Mouse (Mus musculus): Measurements from ENCODE around the gene Zbtb44. TPM values are rescaled to one million over a fixed set of nuclear protein-coding genes. Genes with fewer than 3 reads are reported as not detected.

Zbtb44 gene
- total RNA-seq (2017) = 38.8 and 47.5 TPM in 2 replicates

GRCm38 (mm10) chr9:31030532-31031413 is at the start of gene Zbtb44:
Zbtb44 (plus strand) TSS chr9:31030644.
- ATAC-seq (ENCODE audit: extremely low read depth, insufficient number of reproducible peaks, low FRiP score, poor library complexity, severe bottlenecking) = peak; percentile 58

- no peak for ATAC-seq (ENCODE audit: extremely low read depth, insufficient number of reproducible peaks, low FRiP score, poor library complexity, severe bottlenecking)
Measured at GRCm38 (mm10) chr9:30985782-30986181, 44.7 kb upstream of the Zbtb44 start.

GRCm38 (mm10) chr9:30993106-30993505 is 37.3 kb upstream of the Zbtb44 start:
- no peak for ATAC-seq (ENCODE audit: extremely low read depth, insufficient number of reproducible peaks, low FRiP score, poor library complexity, severe bottlenecking)

- ATAC-seq (ENCODE audit: extremely low read depth, insufficient number of reproducible peaks, low FRiP score, poor library complexity, severe bottlenecking) = no peak
Measured at GRCm38 (mm10) chr9:30996590-30997562, 33.6 kb upstream of the Zbtb44 start.

GRCm38 (mm10) chr9:31000641-31001040 is 29.8 kb upstream of the Zbtb44 start:
- no peak for ATAC-seq (ENCODE audit: extremely low read depth, insufficient number of reproducible peaks, low FRiP score, poor library complexity, severe bottlenecking)

- ATAC-seq (ENCODE audit: extremely low read depth, insufficient number of reproducible peaks, low FRiP score, poor library complexity, severe bottlenecking) = no peak
Measured at GRCm38 (mm10) chr9:31002528-31002927, 27.9 kb upstream of the Zbtb44 start.

- ATAC-seq (ENCODE audit: extremely low read depth, insufficient number of reproducible peaks, low FRiP score, poor library complexity, severe bottlenecking) = no peak
Measured at GRCm38 (mm10) chr9:31009334-31009733, 21.1 kb upstream of the Zbtb44 start.

GRCm38 (mm10) chr9:31010040-31010439 is 20.4 kb upstream of the Zbtb44 start:
- no peak for ATAC-seq (ENCODE audit: extremely low read depth, insufficient number of reproducible peaks, low FRiP score, poor library complexity, severe bottlenecking)

- no peak for ATAC-seq (ENCODE audit: extremely low read depth, insufficient number of reproducible peaks, low FRiP score, poor library complexity, severe bottlenecking)
Measured at GRCm38 (mm10) chr9:31010749-31011148, 19.7 kb upstream of the Zbtb44 start.

- no peak for ATAC-seq (ENCODE audit: extremely low read depth, insufficient number of reproducible peaks, low FRiP score, poor library complexity, severe bottlenecking)
Measured at GRCm38 (mm10) chr9:31011533-31011932, 18.9 kb upstream of the Zbtb44 start.

GRCm38 (mm10) chr9:31012674-31013073 is 17.8 kb upstream of the Zbtb44 start:
- no peak for ATAC-seq (ENCODE audit: extremely low read depth, insufficient number of reproducible peaks, low FRiP score, poor library complexity, severe bottlenecking)

GRCm38 (mm10) chr9:31013415-31013814 is 17.0 kb upstream of the Zbtb44 start:
- ATAC-seq (ENCODE audit: extremely low read depth, insufficient number of reproducible peaks, low FRiP score, poor library complexity, severe bottlenecking) = no peak

GRCm38 (mm10) chr9:31017616-31018015 is 12.8 kb upstream of the Zbtb44 start:
- ATAC-seq (ENCODE audit: extremely low read depth, insufficient number of reproducible peaks, low FRiP score, poor library complexity, severe bottlenecking) = no peak

GRCm38 (mm10) chr9:31018158-31018557 is 12.3 kb upstream of the Zbtb44 start:
- ATAC-seq (ENCODE audit: extremely low read depth, insufficient number of reproducible peaks, low FRiP score, poor library complexity, severe bottlenecking) = no peak

- no peak for ATAC-seq (ENCODE audit: extremely low read depth, insufficient number of reproducible peaks, low FRiP score, poor library complexity, severe bottlenecking)
Measured at GRCm38 (mm10) chr9:31018705-31019104, 11.7 kb upstream of the Zbtb44 start.

GRCm38 (mm10) chr9:31028251-31028650 is 2.2 kb upstream of the Zbtb44 start:
- no peak for ATAC-seq (ENCODE audit: extremely low read depth, insufficient number of reproducible peaks, low FRiP score, poor library complexity, severe bottlenecking)

- peak; percentile 87 for ATAC-seq (ENCODE audit: extremely low read depth, insufficient number of reproducible peaks, low FRiP score, poor library complexity, severe bottlenecking)
Measured at GRCm38 (mm10) chr9:31029751-31030511, 513 bp upstream of the Zbtb44 start.

GRCm38 (mm10) chr9:31031414-31031843 is 985 bp downstream of the Zbtb44 start:
- ATAC-seq (ENCODE audit: extremely low read depth, insufficient number of reproducible peaks, low FRiP score, poor library complexity, severe bottlenecking) = no peak

- no peak for ATAC-seq (ENCODE audit: extremely low read depth, insufficient number of reproducible peaks, low FRiP score, poor library complexity, severe bottlenecking)
Measured at GRCm38 (mm10) chr9:31032546-31032945, 2.1 kb downstream of the Zbtb44 start.

Data from neutrophil, adult 5-6 weeks (primary cell).